Comparison of ENCODE assay signal across 19 mouse cellular contexts in genomic region chr7:67464633-67465032, GRCm38 (mm10).
A peak's percentile ranks its signal among the peaks of the same experiment; 100 is the strongest.
DNase-seq lines count a peak whose midpoint lies in the region; ATAC-seq and TF ChIP-seq lines count a peak whose summit lies in the region.
"Had no signal": no experiment of that assay in that cellular context is flagged by ENCODE, and none has a peak within 500 bp of the region (broad histone marks: within the 10 kb centered on the region; RNA-seq: fewer than 3 reads in every experiment).

No protein-coding gene starts in this region.

- H3K36me3 ChIP-seq in liver, adult 2 months (ENCODE audit: control insufficient read depth, insufficient read depth, low read length), result no peaks in the 10 kb centered on the region
- no peaks in the 10 kb centered on the region for H3K36me3 ChIP-seq in liver, embryonic 12.5 days
- no peaks in the 10 kb centered on the region for H3K36me3 ChIP-seq in hindbrain, embryonic 10.5 days
- H3K36me3 ChIP-seq: forebrain, embryonic 12.5 days; heart, embryonic 12.5 days had no signal

- H3K79me2 ChIP-seq in liver, adult 2 months (ENCODE audit: control insufficient read depth, insufficient read depth, low read length), result no peaks in the 10 kb centered on the region

- no peak for TF ChIP-seq POLR2A in liver, adult 2 months (IDR thresholded peaks at IDR 0.05; ENCODE audit: extremely low read depth, insufficient read depth, low read length)
- TF ChIP-seq POLR2A in bone marrow, adult 2 months (IDR thresholded peaks at IDR 0.05; ENCODE audit: borderline replicate concordance, control insufficient read depth, low read depth, low read length), result no peak

- ATAC-seq in liver, embryonic 12.5 days, result no peak
- peak; percentile 62 for ATAC-seq in megakaryocyte progenitor cell, adult 5-6 weeks (replicated peaks; ENCODE audit: poor library complexity)

- no peaks in the 10 kb centered on the region for H3K27me3 ChIP-seq in liver, adult 2 months (ENCODE audit: control insufficient read depth, insufficient read depth, low read length)
- H3K27me3 ChIP-seq in liver, embryonic 12.5 days (replicated peaks), result peaks cover 8% of the 10 kb centered on the region; the same call in 1 of the 2 replicates
- H3K27me3 ChIP-seq in hindbrain, embryonic 10.5 days (ENCODE audit: insufficient read depth, poor library complexity, severe bottlenecking), result peaks cover 26% of the 10 kb centered on the region
- H3K27me3 ChIP-seq: heart, embryonic 12.5 days had no signal

- no peak overlapping the region for H3K4me3 ChIP-seq in liver, adult 2 months (ENCODE audit: insufficient read depth, low read depth, low read length)
- no peak overlapping the region for H3K4me3 ChIP-seq in liver, embryonic 12.5 days
- H3K4me3 ChIP-seq in bone marrow, adult 2 months (replicated peaks; ENCODE audit: control insufficient read depth, low read depth, low read length), result no peak overlapping the region
- H3K4me3 ChIP-seq in hindbrain, embryonic 10.5 days, result no peak overlapping the region
- H3K4me3 ChIP-seq: forebrain, embryonic 12.5 days; heart, embryonic 12.5 days; myocyte had no signal

- peaks cover 10% of the 10 kb centered on the region for H3K4me1 ChIP-seq in liver, adult 2 months (ENCODE audit: control insufficient read depth, insufficient read depth, low read length)
- H3K4me1 ChIP-seq in liver, embryonic 12.5 days, result peaks cover 37% of the 10 kb centered on the region
- H3K4me1 ChIP-seq in bone marrow, adult 2 months (ENCODE audit: control insufficient read depth, insufficient read depth, low read length), result peaks cover 8% of the 10 kb centered on the region
- peaks cover 57% of the 10 kb centered on the region for H3K4me1 ChIP-seq in hindbrain, embryonic 10.5 days (replicated peaks)

- H3K9me3 ChIP-seq in liver, embryonic 12.5 days (replicated peaks), result no peaks in the 10 kb centered on the region
- H3K9me3 ChIP-seq in hindbrain, embryonic 10.5 days, result no peaks in the 10 kb centered on the region
- H3K9me3 ChIP-seq: forebrain, embryonic 12.5 days; heart, embryonic 12.5 days had no signal

- TF ChIP-seq CTCF in liver, adult 2 months (IDR thresholded peaks at IDR 0.05; ENCODE audit: low read depth, low read length), result no peak
- no peak for TF ChIP-seq CTCF in bone marrow, adult 2 months (IDR thresholded peaks at IDR 0.05; ENCODE audit: control insufficient read depth, insufficient read depth, low read length)

- no peak overlapping the region for H3K4me2 ChIP-seq in liver, embryonic 12.5 days
- H3K4me2 ChIP-seq: forebrain, embryonic 12.5 days; heart, embryonic 12.5 days; lung, embryonic 14.5 days; midbrain, embryonic 11.5 days had no signal

- peak; percentile 26 for DNase-seq in liver, adult 2 months (ENCODE audit: extremely low read depth, low read depth, low spot score)
- peak; percentile 28 for DNase-seq in 416B (ENCODE audit: low read depth)
- no peak for DNase-seq in ovary, postnatal 10 days (ENCODE audit: low spot score)
- no peak for DNase-seq in hindbrain, embryonic 10.5 days (ENCODE audit: low spot score)
- DNase-seq: cerebellum, postnatal 10 days; gastrocnemius, postnatal 25 days; kidney, adult 18-20 months; kidney, postnatal 25 days; layer of hippocampus, adult 9-11 months; lung, embryonic 14.5 days; thymus, postnatal 4 days had no signal

- no peak overlapping the region for H3K27ac ChIP-seq in liver, adult 2 months (replicated peaks; ENCODE audit: insufficient read depth, low read depth, low read length)
- H3K27ac ChIP-seq in liver, embryonic 12.5 days, result no peak overlapping the region
- H3K27ac ChIP-seq in bone marrow, adult 2 months (ENCODE audit: control insufficient read depth, insufficient read depth, low read depth, low read length, poor library complexity), result peak overlapping the region; percentile 42; the same call in 1 of the 2 replicates
- no peak overlapping the region for H3K27ac ChIP-seq in hindbrain, embryonic 10.5 days
- H3K27ac ChIP-seq: forebrain, embryonic 12.5 days; hindbrain, postnatal 0 days had no signal

- whole genome bisulfite sequencing in liver, adult 2 months, result 90% methylated on average over 8 of the region's 8 CpGs
- whole genome bisulfite sequencing in liver, embryonic 12.5 days (ENCODE audit: insufficient replicate concordance), result 68% methylated on average over 8 of the region's 8 CpGs
- 21% methylated on average over 8 of the region's 8 CpGs for WGBS in bone marrow, adult 2 months
- 87% methylated on average over 8 of the region's 8 CpGs for WGBS in hindbrain, embryonic 10.5 days

- H3K9ac ChIP-seq in liver, adult 2 months (ENCODE audit: low read depth, low read length), result no peak overlapping the region
- H3K9ac ChIP-seq in liver, embryonic 12.5 days, result no peak overlapping the region
- H3K9ac ChIP-seq: forebrain, embryonic 12.5 days; heart, embryonic 12.5 days; lung, embryonic 14.5 days had no signal

Comparison
In these comparisons a context has a peak if more than half of its experiments do, and no peak if none do; other contexts are left out.
1. DNase-seq: peak in liver, adult 2 months (single experiment) and 416B (single experiment); none in ovary, postnatal 10 days (single experiment) and hindbrain, embryonic 10.5 days (single experiment).